ENCODE assay signal across 9 mouse cellular contexts in genomic region chr7:115865979-115866697, GRCm38 (mm10).
DNase-seq lines count a peak whose midpoint lies in the region; ATAC-seq and TF ChIP-seq lines count a peak whose summit lies in the region.
"Had no signal": no experiment of that assay in that cellular context is flagged by ENCODE, and none has a peak within 500 bp of the region (broad histone marks: within the 10 kb centered on the region; RNA-seq: fewer than 3 reads in every experiment).

No protein-coding gene starts in this region.

- no peaks in the 10 kb centered on the region for H3K9me3 ChIP-seq in lung, embryonic 16.5 days (ENCODE audit: control insufficient read depth, low read length)
- no peaks in the 10 kb centered on the region for H3K9me3 ChIP-seq in intestine, postnatal 0 days (ENCODE audit: control insufficient read depth)

- H3K27me3 ChIP-seq in lung, embryonic 16.5 days (ENCODE audit: control insufficient read depth, insufficient read depth, low read depth, low read length): no peaks in the 10 kb centered on the region
- H3K27me3 ChIP-seq in intestine, postnatal 0 days (replicated peaks; ENCODE audit: control insufficient read depth, insufficient read depth, low read length): no peaks in the 10 kb centered on the region
- no peaks in the 10 kb centered on the region for H3K27me3 ChIP-seq in small intestine, adult 2 months (ENCODE audit: control insufficient read depth, insufficient read depth, low read length)

- ATAC-seq in lung, embryonic 16.5 days (ENCODE audit: low read depth): 0 out of 2 replicates have a peak, but pooled peaks have one; percentile 49
- no peak for ATAC-seq in intestine, postnatal 0 days

- H3K4me2 ChIP-seq in lung, embryonic 16.5 days (ENCODE audit: low read depth, low read length): peak overlapping the region; percentile 6; the same call in 1 of the 2 replicates
- H3K4me2 ChIP-seq in intestine, postnatal 0 days (replicated peaks; ENCODE audit: low read depth): peak overlapping the region; percentile 47

- peak; percentile 4 for DNase-seq in cerebellum, adult 9-10 months
- DNase-seq in cerebellum, postnatal 25 days: no peak
- no peak for DNase-seq in lung, postnatal 10 days
- DNase-seq in urinary bladder, postnatal 10 days (ENCODE audit: low spot score): no peak
- no peak for DNase-seq in thymus, postnatal 4 days

- TF ChIP-seq POLR2A in small intestine, adult 2 months (IDR thresholded peaks at IDR 0.05; ENCODE audit: low read depth, low read length): no peak

- peak overlapping the region; percentile 32 for H3K27ac ChIP-seq in lung, embryonic 16.5 days (ENCODE audit: low read length)
- peak overlapping the region; percentile 72 for H3K27ac ChIP-seq in intestine, postnatal 0 days (ENCODE audit: low read depth, low read length)
- H3K27ac ChIP-seq in small intestine, adult 2 months (ENCODE audit: insufficient read depth, low read depth, low read length): peak overlapping the region; percentile 65

- no peak overlapping the region for H3K9ac ChIP-seq in lung, embryonic 16.5 days (ENCODE audit: low read length)
- 0 out of 2 replicates have a peak overlapping the region, but pooled peaks have one; percentile 13 for H3K9ac ChIP-seq in intestine, postnatal 0 days (ENCODE audit: low read depth, low read length)

- no peaks in the 10 kb centered on the region for H3K36me3 ChIP-seq in lung, embryonic 16.5 days (ENCODE audit: control insufficient read depth, insufficient read depth, low read length)
- no peaks in the 10 kb centered on the region for H3K36me3 ChIP-seq in intestine, postnatal 0 days (ENCODE audit: control insufficient read depth, insufficient read depth)
- H3K36me3 ChIP-seq in small intestine, adult 2 months (ENCODE audit: control insufficient read depth, insufficient read depth, low read length): no peaks in the 10 kb centered on the region

- 38% methylated on average over 9 of the region's 9 CpGs for WGBS in lung, embryonic 16.5 days
- 41% methylated on average over 9 of the region's 9 CpGs for WGBS in intestine, postnatal 0 days
- 43% methylated on average over 9 of the region's 9 CpGs for WGBS in small intestine, adult 2 months

- H3K4me3 ChIP-seq in lung, embryonic 16.5 days (ENCODE audit: low read length): no peak overlapping the region
- H3K4me3 ChIP-seq in intestine, postnatal 0 days (ENCODE audit: low read depth, low read length): no peak overlapping the region; the same call in 1 of the 2 replicates
- no peak overlapping the region for H3K4me3 ChIP-seq in small intestine, adult 2 months (ENCODE audit: low read depth, low read length)
- H3K4me3 ChIP-seq: myocyte had no signal

- H3K4me1 ChIP-seq in lung, embryonic 16.5 days (replicated peaks; ENCODE audit: control insufficient read depth, insufficient read depth, low read length): peaks cover 20% of the 10 kb centered on the region
- H3K4me1 ChIP-seq in intestine, postnatal 0 days (replicated peaks; ENCODE audit: control insufficient read depth, insufficient read depth, low read length): peaks cover 8% of the 10 kb centered on the region; the same call in 1 of the 2 replicates
- H3K4me1 ChIP-seq in small intestine, adult 2 months (ENCODE audit: control insufficient read depth, insufficient read depth, insufficient read length, low read length): peaks cover 4% of the 10 kb centered on the region; the same call in 1 of the 2 replicates

- TF ChIP-seq CTCF in intestine, postnatal 0 days (IDR thresholded peaks at IDR 0.05; ENCODE audit: low read depth): no peak
- TF ChIP-seq CTCF in small intestine, adult 2 months (IDR thresholded peaks at IDR 0.05; ENCODE audit: extremely low read depth, insufficient read length, insufficient replicate concordance, low read depth, low read length): no peak
